Mouse (Mus musculus): ENCODE results near the gene Cbwd1. TPM values are rescaled to one million over a fixed set of nuclear protein-coding genes. Genes with fewer than 3 reads are reported as not detected.

Cbwd1 gene
- polyA plus RNA-seq, 1 experiment = 1.6 TPM

GRCm38 (mm10) chr19:24908385-24909155 lies 52.8 kb downstream of the Cbwd1 start:
- no peak for TF ChIP-seq GATA1 (IDR thresholded peaks at IDR 0.05; ENCODE audit: low read length)

GRCm38 (mm10) chr19:24907655-24908054 lies 53.8 kb downstream of the Cbwd1 start:
- TF ChIP-seq GATA1 (IDR thresholded peaks at IDR 0.05; ENCODE audit: low read length) = no peak

GRCm38 (mm10) chr19:24902821-24903220 lies 58.6 kb downstream of the Cbwd1 start:
- no peak for TF ChIP-seq GATA1 (IDR thresholded peaks at IDR 0.05; ENCODE audit: low read length)

GRCm38 (mm10) chr19:24902256-24902655 lies 59.2 kb downstream of the Cbwd1 start:
- no peak for TF ChIP-seq GATA1 (IDR thresholded peaks at IDR 0.05; ENCODE audit: low read length)

GRCm38 (mm10) chr19:24901666-24902065 lies 59.7 kb downstream of the Cbwd1 start:
- no peak for TF ChIP-seq GATA1 (IDR thresholded peaks at IDR 0.05; ENCODE audit: low read length)

GRCm38 (mm10) chr19:24900581-24901220 lies 60.7 kb downstream of the Cbwd1 start, which contains the start of gene Foxd4:
Gene Foxd4, minus strand, starts transcription at chr19:24901197.
- no peak for TF ChIP-seq GATA1 (IDR thresholded peaks at IDR 0.05; ENCODE audit: low read length)

GRCm38 (mm10) chr19:24899578-24900544 lies 61.5 kb downstream of the Cbwd1 start:
- TF ChIP-seq GATA1 (IDR thresholded peaks at IDR 0.05; ENCODE audit: low read length) = no peak

- no peak for TF ChIP-seq GATA1 (IDR thresholded peaks at IDR 0.05; ENCODE audit: low read length)
Measured at GRCm38 (mm10) chr19:24898737-24899577, 62.5 kb downstream of the Cbwd1 start.

- TF ChIP-seq GATA1 (IDR thresholded peaks at IDR 0.05; ENCODE audit: low read length) = no peak
Measured at GRCm38 (mm10) chr19:24897896-24898736, 63.3 kb downstream of the Cbwd1 start.

- TF ChIP-seq GATA1 (IDR thresholded peaks at IDR 0.05; ENCODE audit: low read length) = no peak
Measured at GRCm38 (mm10) chr19:24897006-24897895, 64.2 kb downstream of the Cbwd1 start.

GRCm38 (mm10) chr19:24896536-24896935 lies 64.9 kb downstream of the Cbwd1 start:
- no peak for TF ChIP-seq GATA1 (IDR thresholded peaks at IDR 0.05; ENCODE audit: low read length)

- no peak for TF ChIP-seq GATA1 (IDR thresholded peaks at IDR 0.05; ENCODE audit: low read length)
Measured at GRCm38 (mm10) chr19:24886888-24887287, 74.5 kb downstream of the Cbwd1 start.

GRCm38 (mm10) chr19:24885504-24885903 lies 75.9 kb downstream of the Cbwd1 start:
- TF ChIP-seq GATA1 (IDR thresholded peaks at IDR 0.05; ENCODE audit: low read length) = no peak

Measured in G1E-ER4 (cell line).